13 mouse cellular contexts compared by ENCODE assay signal in genomic region chr9:57968166-57968771, GRCm38 (mm10). TPM values are rescaled to one million over a fixed set of nuclear protein-coding genes. Genes with fewer than 3 reads are reported as not detected.
DNase-seq lines count a peak whose midpoint lies in the region; ATAC-seq lines count a peak whose summit lies in the region.
"Had no signal": no experiment of that assay in that cellular context is flagged by ENCODE, and none has a peak within 500 bp of the region (broad histone marks: within the 10 kb centered on the region; RNA-seq: fewer than 3 reads in every experiment).

No protein-coding gene starts in this region.

- no peaks in the 10 kb centered on the region; the same call in 1 of the 2 replicates for H3K27me3 ChIP-seq in heart, embryonic 12.5 days (replicated peaks)
- no peaks in the 10 kb centered on the region for H3K27me3 ChIP-seq in intestine, embryonic 16.5 days (replicated peaks; ENCODE audit: control insufficient read depth, insufficient read depth, low read length)
- H3K27me3 ChIP-seq: forebrain, embryonic 12.5 days; limb, embryonic 15.5 days had no signal

- H3K4me3 ChIP-seq in heart, embryonic 12.5 days, result no peak overlapping the region
- no peak overlapping the region for H3K4me3 ChIP-seq in intestine, embryonic 16.5 days (ENCODE audit: low read length)
- H3K4me3 ChIP-seq: embryonic facial prominence, embryonic 12.5 days; forebrain, embryonic 12.5 days; limb, embryonic 15.5 days had no signal

- no peaks in the 10 kb centered on the region for H3K36me3 ChIP-seq in heart, embryonic 12.5 days
- no peaks in the 10 kb centered on the region for H3K36me3 ChIP-seq in intestine, embryonic 16.5 days (ENCODE audit: control insufficient read depth, insufficient read depth, low read length)
- H3K36me3 ChIP-seq: embryonic facial prominence, embryonic 12.5 days; forebrain, embryonic 12.5 days; limb, embryonic 15.5 days had no signal

- no peaks in the 10 kb centered on the region for H3K9me3 ChIP-seq in heart, embryonic 12.5 days (replicated peaks)
- H3K9me3 ChIP-seq in intestine, embryonic 16.5 days (ENCODE audit: control insufficient read depth, low read length), result no peaks in the 10 kb centered on the region
- H3K9me3 ChIP-seq: embryonic facial prominence, embryonic 12.5 days; forebrain, embryonic 12.5 days; limb, embryonic 15.5 days had no signal

- peaks cover 28% of the 10 kb centered on the region for H3K4me1 ChIP-seq in heart, embryonic 12.5 days (replicated peaks)
- peaks cover 56% of the 10 kb centered on the region for H3K4me1 ChIP-seq in intestine, embryonic 16.5 days (ENCODE audit: control insufficient read depth, insufficient read depth, low read length)
- H3K4me1 ChIP-seq: forebrain, embryonic 12.5 days had no signal

- no peak overlapping the region for H3K27ac ChIP-seq in heart, embryonic 12.5 days (ENCODE audit: poor library complexity, severe bottlenecking)
- peak overlapping the region; percentile 77 for H3K27ac ChIP-seq in intestine, embryonic 16.5 days (ENCODE audit: low read length)
- H3K27ac ChIP-seq: embryonic facial prominence, embryonic 12.5 days; forebrain, embryonic 12.5 days; limb, embryonic 15.5 days had no signal

- 85% methylated on average over 9 of the region's 9 CpGs for WGBS in heart, embryonic 12.5 days
- WGBS in intestine, embryonic 16.5 days, result 84% methylated on average over 9 of the region's 9 CpGs

- DNase-seq in heart, adult 11 months, result peak; percentile 96
- DNase-seq in spleen, adult 18-20 months, result peak; percentile 33 to 37
- no peak for DNase-seq in spleen, postnatal 4 days (ENCODE audit: low spot score in 2 of 2)
- peak; percentile 77 for DNase-seq in thymus, postnatal 14 days
- DNase-seq in adrenal gland, postnatal 4 days (ENCODE audit: low spot score in 2 of 2), result no peak
- no peak for DNase-seq in right cerebral cortex, postnatal 10 days (ENCODE audit: low spot score in 2 of 2)
- DNase-seq: adrenal gland, adult 8-10 months; lung, postnatal 14 days had no signal

- ATAC-seq in heart, embryonic 12.5 days (ENCODE audit: insufficient number of reproducible peaks, low FRiP score), result no peak
- ATAC-seq in intestine, embryonic 16.5 days, result no peak

- no peak overlapping the region for H3K4me2 ChIP-seq in heart, embryonic 12.5 days
- no peak overlapping the region for H3K4me2 ChIP-seq in intestine, embryonic 16.5 days (ENCODE audit: low read depth, low read length)
- H3K4me2 ChIP-seq: embryonic facial prominence, embryonic 12.5 days; forebrain, embryonic 12.5 days; limb, embryonic 15.5 days had no signal

- H3K9ac ChIP-seq in heart, embryonic 12.5 days, result no peak overlapping the region
- no peak overlapping the region for H3K9ac ChIP-seq in intestine, embryonic 16.5 days (ENCODE audit: low read depth, low read length)
- H3K9ac ChIP-seq: embryonic facial prominence, embryonic 12.5 days; forebrain, embryonic 12.5 days; limb, embryonic 15.5 days had no signal

RNA-seq across cellular contexts. Expression of gene Sema7a, which starts 28.4 kb away (rescaled TPM):
- polyA plus RNA-seq in heart, embryonic 12.5 days (2016; fragmentation: Nextera tagmentation; extraction: Ambion mirVana), result 0.14 and 0.18 TPM in 2 replicates
- polyA plus RNA-seq in intestine, embryonic 16.5 days (2015; fragmentation: Nextera tagmentation; extraction: Ambion mirVana), result 0.54 and 0.72 TPM in 2 replicates
- total RNA-seq in adrenal gland, postnatal 4 days (2021), result 10 to 100 TPM; 15.1 to 16.1 TPM

RNA-seq across cellular contexts. Expression of gene Cyp11a1, which starts 37.9 kb away (rescaled TPM):
- polyA plus RNA-seq in heart, embryonic 12.5 days (2016; fragmentation: Nextera tagmentation; extraction: Ambion mirVana), result not detected in 2 replicates
- 6.4 and 22.4 TPM in 2 replicates for polyA plus RNA-seq in intestine, embryonic 16.5 days (2015; fragmentation: Nextera tagmentation; extraction: Ambion mirVana)
- 1,000 to 10,000 TPM; 2,307 to 2,341 TPM for total RNA-seq in adrenal gland, postnatal 4 days (2021)

RNA-seq across cellular contexts. Expression of gene Ubl7, which starts 57.5 kb away (rescaled TPM):
- 103 and 104 TPM in 2 replicates for polyA plus RNA-seq in heart, embryonic 12.5 days (2016; fragmentation: Nextera tagmentation; extraction: Ambion mirVana)
- 91.3 and 91.6 TPM in 2 replicates for polyA plus RNA-seq in intestine, embryonic 16.5 days (2015; fragmentation: Nextera tagmentation; extraction: Ambion mirVana)
- total RNA-seq in adrenal gland, postnatal 4 days (2021), result 10 to 100 TPM; 78.8 to 85.3 TPM

Comparison
In these comparisons a context has a peak if more than half of its experiments do, and no peak if none do; other contexts are left out.
1. DNase-seq: peak in heart, adult 11 months (single experiment), spleen, adult 18-20 months (2 of 2) and thymus, postnatal 14 days (single experiment); none in spleen, postnatal 4 days (0 of 2), adrenal gland, postnatal 4 days (0 of 2) and right cerebral cortex, postnatal 10 days (0 of 2).